Mouse (Mus musculus) gastrocnemius, adult 2 months (tissue): ENCODE measurements around the gene Cox7b2. TPM values are rescaled to one million over a fixed set of nuclear protein-coding genes. Genes with fewer than 3 reads are reported as not detected.
"Not testable (repeated sequence)": the region's sequence is repeated elsewhere in the genome, so short reads cannot be mapped to it uniquely, and the experiment has no call there.

ENCODE experiments used
- DNase-seq: peaks from one replicate; pipeline ENCODE4 v3.0.0; 2022
- H3K27ac ChIP-seq: fragments of 200-600 bp; 2 replicates; pipeline ENCODE4 v1.8.1; 2022; ENCODE audit warnings: mild to moderate bottlenecking
- H3K4me3 ChIP-seq: fragments of 200-600 bp; 2 replicates; pipeline ENCODE4 v1.8.1; 2022; ENCODE audit warnings: mild to moderate bottlenecking, moderate library complexity
- CTCF ChIP-seq: fragments of 200-600 bp; IDR thresholded peaks from 2 replicates; pipeline ENCODE4 v1.8.1; 2022; ENCODE audit warnings: antibody characterized with exemption, mild to moderate bottlenecking, moderate library complexity
- intact Hi-C: fragments of 180-260 bp; cut with DNase I; formaldehyde crosslinking; loops from one replicate; pipeline ENCODE4 v1.15.1; 2025
- long read RNA-seq, 2 experiments: library from polyadenylated mRNA; stranded (forward); transcript quantifications; one replicate each; pipeline ENCODE4 v2.0.0; 2021
- total RNA-seq, 2 experiments: library from RNA; stranded (reverse); gene quantifications; 2 replicates each; pipeline ENCODE4 v1.2.3; 2021

Cox7b2 gene
- total RNA-seq, result not detected
- long read RNA-seq, experiment 1, result 0 reads
- long read RNA-seq, experiment 2, result 0 reads

DNA sequence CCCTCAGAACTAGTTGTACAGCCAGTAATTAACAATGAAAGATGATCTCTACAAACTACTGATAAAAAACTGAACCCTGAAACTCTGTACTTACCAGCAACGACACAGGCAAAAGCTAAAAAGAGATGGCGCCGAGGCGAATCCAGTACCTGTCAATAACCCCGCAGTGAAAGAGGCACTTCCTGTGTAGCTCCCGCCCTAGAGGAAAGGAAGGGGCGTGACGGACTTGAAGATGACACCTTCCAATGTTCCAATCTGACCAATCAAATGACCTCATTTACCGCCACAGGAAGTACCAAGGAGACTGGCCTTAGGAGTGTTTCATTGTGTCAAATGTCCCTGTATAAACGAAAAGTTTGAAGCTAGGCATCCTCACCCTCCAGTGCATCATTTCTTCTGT is at the start of gene Cox7b2:
Cox7b2 (minus strand) TSS at position 127 of the 400 bp plus-strand sequence.
- no peak for TF ChIP-seq CTCF
- intact Hi-C loops, result no loop called here
- Histone ChIP-seq H3K27ac (no peak within 1 kb of the TSS), H3K4me3 (no peak within 1 kb of the TSS)
- DNase-seq, result no peak

DNA sequence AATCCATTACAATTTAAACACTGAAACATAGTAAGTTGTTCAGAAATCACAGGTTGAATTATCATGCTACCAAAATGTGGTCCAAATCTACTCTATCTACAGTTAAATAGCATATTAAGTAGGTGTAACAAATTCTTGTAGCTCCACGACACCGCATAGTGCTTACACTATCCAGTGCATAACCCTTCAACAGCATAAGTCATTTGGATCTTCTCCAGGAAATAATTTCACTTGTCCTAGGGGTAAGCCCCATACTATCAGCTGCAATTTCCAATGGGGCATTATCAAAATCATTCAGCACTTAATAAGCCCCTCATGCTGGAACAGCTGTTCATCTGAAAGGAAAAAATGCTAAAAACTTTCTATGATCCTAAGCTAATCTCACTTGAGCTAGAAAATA is 47.3 kb upstream of the Cox7b2 start:
- no peak overlapping the region for H3K27ac ChIP-seq
- intact Hi-C loops, result no loop called here

DNA sequence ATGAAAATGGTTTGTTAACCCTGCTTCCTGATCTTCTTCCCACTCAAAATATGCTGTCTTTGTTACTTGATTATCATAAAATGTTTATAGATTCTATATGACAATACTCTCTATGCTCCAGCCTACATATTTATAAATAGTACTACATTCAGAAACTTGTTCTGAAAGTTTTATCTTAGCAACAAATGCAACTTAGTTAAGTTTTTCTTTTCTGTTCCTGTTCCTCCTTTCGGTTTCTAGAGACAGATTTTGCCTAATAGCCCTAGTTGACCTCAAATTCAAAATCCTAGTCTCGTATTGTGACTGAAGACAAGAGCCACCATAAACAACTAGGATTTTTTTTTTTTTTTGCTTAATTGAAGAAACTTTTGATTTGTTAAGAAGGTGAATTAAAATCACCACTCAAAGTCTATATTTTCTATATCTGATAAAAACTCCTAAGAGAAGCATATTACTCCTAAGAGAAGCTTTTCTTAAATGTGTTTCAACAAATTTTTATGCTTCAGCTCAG is 45.8 kb upstream of the Cox7b2 start:
- Histone ChIP-seq H3K27ac (no peak overlapping the region), H3K4me3 (no peak overlapping the region)
- intact Hi-C loops, result no loop called here
- TF ChIP-seq CTCF, result no peak
- no peak for DNase-seq

More for the DNA sequence above, 47.3 kb upstream of the Cox7b2 start:
- no peak for TF ChIP-seq CTCF
- H3K4me3 ChIP-seq, result no peak overlapping the region
- DNase-seq, result no peak

DNA sequence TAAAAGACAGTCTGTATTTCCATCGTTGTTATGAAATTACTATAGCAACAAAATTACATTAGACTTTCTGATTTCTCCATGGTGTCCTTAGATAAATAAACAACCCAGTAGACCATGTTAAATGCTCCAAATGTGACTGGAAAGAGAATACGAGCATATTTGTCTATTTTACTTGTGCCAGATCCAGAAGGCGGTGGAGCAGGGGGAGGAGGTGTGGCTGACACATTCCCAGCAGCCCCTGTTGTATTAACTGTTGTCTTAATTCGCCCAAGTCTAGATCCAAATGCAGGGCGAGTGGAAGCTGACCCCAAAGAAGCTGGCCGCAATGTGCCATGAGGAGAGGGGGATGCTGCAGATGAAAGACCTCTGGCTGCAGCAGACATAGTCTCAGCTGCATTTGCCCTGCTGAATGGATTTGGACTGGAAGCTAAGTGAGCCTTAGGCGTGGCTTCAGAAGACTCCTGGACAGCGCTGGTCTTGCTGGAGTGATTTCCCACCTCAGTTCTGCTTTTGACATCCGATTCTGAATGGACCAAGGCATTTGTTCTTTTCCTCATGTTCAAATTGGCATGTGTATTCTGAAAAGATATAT is 23.7 kb upstream of the Cox7b2 start:
- DNase-seq, result no peak
- TF ChIP-seq CTCF, result no peak
- Histone ChIP-seq H3K27ac (no peak overlapping the region), H3K4me3 (no peak overlapping the region)
- intact Hi-C loops, result no loop called here

DNA sequence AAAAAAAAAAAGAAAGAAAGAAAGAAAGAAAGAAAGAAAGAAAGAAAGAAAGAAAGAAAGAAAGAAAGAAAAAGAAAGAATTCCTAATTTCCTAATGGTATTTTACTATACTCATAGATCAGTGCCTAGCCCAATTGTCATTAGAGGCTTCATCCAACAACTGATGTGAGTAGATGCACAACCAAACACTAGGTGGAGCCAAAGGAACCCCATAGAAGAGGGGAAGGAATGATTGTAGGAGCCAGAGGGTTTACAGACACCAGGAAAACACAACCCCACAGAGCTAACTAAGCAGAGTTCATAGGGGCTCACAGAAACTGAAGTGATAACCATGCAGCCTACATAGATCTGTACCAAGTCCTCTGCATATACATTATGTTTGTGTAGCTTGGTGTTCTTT is 2.5 kb downstream of the Cox7b2 start:
- intact Hi-C loops, result no loop called here

DNA sequence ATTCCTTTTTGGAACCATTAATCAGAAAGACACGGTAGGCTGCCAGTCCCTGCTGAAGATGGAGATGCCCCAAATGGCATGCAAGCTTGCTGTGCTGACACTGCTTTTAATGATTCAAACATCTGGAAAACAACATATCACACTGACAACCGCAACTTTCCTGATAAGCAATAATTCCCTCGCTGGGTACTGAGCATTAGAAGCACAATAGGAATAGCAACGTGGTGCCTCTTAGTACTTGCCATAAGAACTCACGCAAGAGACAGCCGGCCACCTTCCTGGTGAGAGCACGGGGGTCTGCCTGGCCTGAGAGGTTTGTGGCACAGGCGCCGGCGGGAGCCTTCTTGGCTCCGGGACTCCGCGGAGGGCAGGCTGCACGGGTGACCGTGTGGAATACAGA is 22.5 kb downstream of the Cox7b2 start:
- DNase-seq, H3K27ac ChIP-seq, H3K4me3 ChIP-seq, intact Hi-C loops: not testable (repeated sequence)

More for the DNA sequence above, 2.5 kb downstream of the Cox7b2 start:
- H3K27ac ChIP-seq, result no peak overlapping the region
- TF ChIP-seq CTCF, result peak; percentile 7; the same call in 1 of the 2 replicates
- H3K4me3 ChIP-seq, result no peak overlapping the region
- DNase-seq, result no peak

DNA sequence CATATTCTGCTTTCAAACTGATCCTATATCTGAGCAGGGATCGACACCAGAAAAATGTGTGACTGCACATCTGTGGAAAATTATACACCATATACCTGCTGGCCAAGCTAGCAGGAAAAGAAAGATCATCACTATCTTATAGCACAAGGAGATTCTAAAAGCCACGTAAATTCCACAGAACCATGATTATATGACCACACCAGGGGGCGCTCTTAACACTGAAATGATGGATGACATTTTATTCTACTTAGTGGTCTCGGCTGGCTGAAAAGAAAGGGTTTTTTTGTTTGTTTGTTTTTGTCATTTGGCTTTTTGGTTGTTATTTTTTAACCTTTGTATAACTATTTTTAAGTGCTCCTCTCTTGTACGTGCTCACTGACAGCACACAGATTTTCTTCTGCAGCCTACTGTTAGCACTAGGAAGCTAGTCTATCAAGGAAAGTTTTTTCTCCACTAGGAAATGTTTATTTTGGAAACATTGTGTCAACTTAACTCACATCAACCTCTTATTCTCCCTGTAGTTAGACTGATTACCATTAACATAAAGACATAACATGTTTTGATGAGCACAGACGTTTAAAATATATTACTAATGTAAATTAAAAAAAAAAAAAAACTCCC is 45.8 kb downstream of the Cox7b2 start:
- Histone ChIP-seq H3K27ac (no peak overlapping the region), H3K4me3 (no peak overlapping the region)
- DNase-seq, result peak; percentile 19
- TF ChIP-seq CTCF, result peak; percentile 66
- intact Hi-C loops, result loop anchor here (10.0 kb wide), 1 partner anchor 593 kb away; no protein-coding TSS in a partner anchor

DNA sequence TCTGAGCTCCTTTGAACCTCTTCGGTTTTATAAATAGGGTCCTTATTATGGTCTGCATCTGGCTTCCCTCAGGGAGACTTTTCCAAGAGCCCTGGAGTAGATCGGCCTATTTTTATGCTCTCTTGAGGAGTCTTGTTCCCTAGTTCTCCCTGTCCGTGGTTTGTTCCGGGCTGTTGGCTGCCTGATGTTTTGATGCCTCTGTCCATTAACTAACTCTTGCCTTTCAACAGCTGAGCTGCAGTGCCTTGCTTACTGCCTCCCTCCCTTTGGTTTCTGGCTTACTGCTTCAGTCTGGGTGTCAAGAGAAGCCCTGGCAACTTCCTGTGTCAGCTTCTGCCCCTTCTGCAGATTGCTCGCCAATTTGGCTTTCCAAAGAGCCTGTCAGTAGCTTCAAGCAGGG is 52.4 kb downstream of the Cox7b2 start:
- intact Hi-C loops, result no loop called here
- no peak for TF ChIP-seq CTCF
- no peak for DNase-seq
- Histone ChIP-seq H3K27ac (no peak overlapping the region), H3K4me3 (no peak overlapping the region)

DNA sequence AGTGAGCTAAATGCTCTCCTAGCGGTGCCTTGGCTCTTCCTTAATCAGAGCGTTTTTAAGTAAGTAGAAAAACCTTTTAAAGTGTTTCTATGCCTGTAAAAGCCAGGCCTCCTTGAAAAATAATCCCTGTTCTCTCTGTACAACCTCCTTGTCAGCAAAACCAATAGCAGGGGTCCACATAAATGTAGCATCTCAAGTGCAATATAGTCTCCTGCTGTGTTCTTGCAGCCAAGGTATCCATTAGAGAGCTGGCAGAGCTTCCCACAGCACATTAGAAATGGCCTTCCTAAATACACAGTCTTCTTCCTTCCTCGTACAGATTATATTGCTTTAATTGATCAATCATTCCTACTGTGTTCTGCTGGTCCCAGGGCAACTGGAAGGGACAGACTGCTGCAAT is 91.0 kb downstream of the Cox7b2 start:
- intact Hi-C loops, result no loop called here
- DNase-seq, result no peak
- TF ChIP-seq CTCF, result no peak
- Histone ChIP-seq H3K27ac (no peak overlapping the region), H3K4me3 (no peak overlapping the region)

DNA sequence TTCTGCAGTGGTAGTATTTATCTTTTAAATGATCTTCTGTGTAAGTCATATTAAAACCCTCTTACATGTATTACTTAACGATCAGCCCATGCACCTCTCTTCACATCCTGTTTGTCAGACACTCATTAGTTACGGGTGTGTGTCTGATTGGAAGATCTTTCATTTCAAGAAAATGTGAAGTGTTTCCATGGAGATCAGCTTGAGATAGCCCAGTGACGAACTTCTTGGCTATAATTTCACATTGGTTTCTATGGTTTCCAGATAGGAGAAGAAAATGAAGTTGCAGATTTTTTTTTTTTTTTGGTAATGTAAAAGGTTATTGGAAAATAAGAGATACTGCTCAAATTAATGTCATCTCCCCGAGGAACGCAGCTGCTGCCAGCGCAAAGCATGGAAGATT is 107.8 kb downstream of the Cox7b2 start:
- Histone ChIP-seq H3K4me3 (no peak overlapping the region), H3K27ac (no peak overlapping the region)
- intact Hi-C loops, result no loop called here
- DNase-seq, result no peak
- TF ChIP-seq CTCF, result no peak

Other genes starting within 250 kb of the Cox7b2 start
- under 1 TPM in 1 of 2 experiments, not detected in 1; 0.03 TPM for gene Gabrb1, start 109.9 kb upstream of the Cox7b2 start, total RNA-seq
- not detected for gene Gabra4, start 110.1 kb upstream of the Cox7b2 start, total RNA-seq